Mouse (Mus musculus): ENCODE measurements around the gene Hoxa4. TPM values are rescaled to one million over a fixed set of nuclear protein-coding genes. Genes with fewer than 3 reads are reported as not detected.

Gene Hoxa4
- polyA plus RNA-seq, 2 experiments: 1.0 to 2.2 TPM

DNA sequence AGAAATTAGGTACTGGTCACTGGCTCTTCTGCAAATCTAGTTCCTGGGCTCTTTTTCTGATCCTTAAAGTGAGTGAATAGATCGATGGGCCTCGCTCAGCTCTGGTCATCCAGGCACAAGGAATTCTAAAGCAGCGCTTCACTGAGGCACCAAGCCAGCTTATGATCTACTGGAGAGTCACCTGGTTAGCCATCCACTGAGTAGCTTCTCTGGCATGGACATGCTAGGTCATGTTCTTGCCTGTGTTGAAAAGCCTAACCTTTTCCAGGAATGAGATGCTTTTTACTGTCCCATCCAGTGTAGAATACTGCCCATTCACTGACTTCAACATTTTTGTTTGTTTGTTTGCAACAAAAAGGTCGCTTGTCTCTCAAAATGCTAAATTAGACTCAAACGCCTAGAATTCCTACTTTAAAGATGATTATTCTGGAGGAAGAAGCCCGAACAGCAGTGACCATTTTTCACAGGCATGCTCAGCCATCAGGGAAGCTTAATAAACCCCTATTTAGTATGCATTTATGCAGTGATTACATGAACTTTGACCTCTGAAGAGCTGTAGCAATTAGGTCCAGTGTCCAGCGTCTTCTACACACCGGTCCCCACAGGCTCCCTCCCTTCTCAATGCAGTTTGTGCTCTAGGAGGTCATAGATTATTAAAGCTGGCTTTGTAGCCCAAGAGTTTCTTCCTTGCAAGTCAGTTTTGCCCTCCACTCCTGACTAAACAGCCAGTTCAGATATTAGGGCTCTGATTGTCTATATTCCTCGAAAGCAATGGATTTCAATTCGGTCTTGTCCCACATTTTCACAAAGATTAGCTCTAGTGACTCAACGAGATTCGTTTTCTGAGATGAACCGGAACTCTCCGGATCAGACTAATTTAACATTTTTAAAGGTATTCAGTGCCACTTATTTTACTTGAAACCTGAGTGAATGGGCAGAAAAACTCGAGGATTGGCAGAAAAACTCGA, 39.0 kb downstream of the Hoxa4 start:
- no peaks in the 10 kb centered on the region for H3K36me3 ChIP-seq (ENCODE audit: control insufficient read depth, insufficient read depth, low read length)
- no peaks in the 10 kb centered on the region for H3K4me1 ChIP-seq (ENCODE audit: control insufficient read depth, insufficient read depth, low read length)
- DNase-seq (ENCODE audit: low spot score) (no peak), ATAC-seq (ENCODE audit: low FRiP score, low read depth) (no peak)
- H3K27ac ChIP-seq (replicated peaks; ENCODE audit: low read depth, low read length): no peak overlapping the region
- no peak overlapping the region for H3K9ac ChIP-seq (ENCODE audit: low read depth, low read length, severe bottlenecking)
- no peak overlapping the region for H3K4me2 ChIP-seq (replicated peaks; ENCODE audit: low read depth, low read length, severe bottlenecking)
- H3K4me3 ChIP-seq (replicated peaks; ENCODE audit: low read length): no peak overlapping the region
- no peak for TF ChIP-seq POLR2A (IDR thresholded peaks at IDR 0.05; ENCODE audit: borderline replicate concordance, extremely low read depth, insufficient read depth, insufficient read length)
- no peaks in the 10 kb centered on the region for H3K9me3 ChIP-seq (ENCODE audit: control insufficient read depth, low read length)
- peaks cover 79% of the 10 kb centered on the region for H3K27me3 ChIP-seq (ENCODE audit: control insufficient read depth, insufficient read depth, low read length)
- WGBS: 19% methylated on average over 16 of the region's 16 CpGs

DNA sequence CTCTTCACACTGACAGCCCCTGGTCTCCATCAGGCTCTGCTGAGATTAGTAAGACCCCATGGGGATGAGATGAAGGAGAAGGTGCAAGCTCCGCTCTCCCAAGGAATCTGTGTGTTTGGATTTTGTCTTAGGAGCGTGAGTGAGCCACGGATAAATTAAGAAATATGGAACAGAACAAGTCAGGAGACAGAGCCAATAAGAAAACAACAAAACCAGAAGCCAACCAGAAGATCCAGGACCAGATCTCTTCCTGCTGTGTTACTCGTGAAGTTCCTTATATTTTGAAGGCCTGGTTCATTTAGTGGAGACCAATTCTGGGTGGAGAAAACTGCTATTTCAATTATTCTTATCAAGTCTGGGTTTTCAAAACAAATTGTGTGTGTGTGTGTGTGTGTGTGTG, 40.0 kb downstream of the Hoxa4 start:
- Histone ChIP-seq H3K4me2 (replicated peaks; ENCODE audit: low read depth, low read length, severe bottlenecking) (no peak overlapping the region), H3K4me1 (ENCODE audit: control insufficient read depth, insufficient read depth, low read length) (no peaks in the 10 kb centered on the region), H3K27me3 (ENCODE audit: control insufficient read depth, insufficient read depth, low read length) (peaks cover 69% of the 10 kb centered on the region), H3K9me3 (ENCODE audit: control insufficient read depth, low read length) (no peaks in the 10 kb centered on the region), H3K27ac (replicated peaks; ENCODE audit: low read depth, low read length) (no peak overlapping the region), H3K4me3 (replicated peaks; ENCODE audit: low read length) (no peak overlapping the region), H3K36me3 (ENCODE audit: control insufficient read depth, insufficient read depth, low read length) (no peaks in the 10 kb centered on the region), H3K9ac (ENCODE audit: low read depth, low read length, severe bottlenecking) (no peak overlapping the region)
- TF ChIP-seq POLR2A (IDR thresholded peaks at IDR 0.05; ENCODE audit: borderline replicate concordance, extremely low read depth, insufficient read depth, insufficient read length): no peak
- no peak for ATAC-seq (ENCODE audit: low FRiP score, low read depth)
- WGBS: 27% methylated on average over 4 of the region's 4 CpGs
- DNase-seq (ENCODE audit: low spot score): no peak

DNA sequence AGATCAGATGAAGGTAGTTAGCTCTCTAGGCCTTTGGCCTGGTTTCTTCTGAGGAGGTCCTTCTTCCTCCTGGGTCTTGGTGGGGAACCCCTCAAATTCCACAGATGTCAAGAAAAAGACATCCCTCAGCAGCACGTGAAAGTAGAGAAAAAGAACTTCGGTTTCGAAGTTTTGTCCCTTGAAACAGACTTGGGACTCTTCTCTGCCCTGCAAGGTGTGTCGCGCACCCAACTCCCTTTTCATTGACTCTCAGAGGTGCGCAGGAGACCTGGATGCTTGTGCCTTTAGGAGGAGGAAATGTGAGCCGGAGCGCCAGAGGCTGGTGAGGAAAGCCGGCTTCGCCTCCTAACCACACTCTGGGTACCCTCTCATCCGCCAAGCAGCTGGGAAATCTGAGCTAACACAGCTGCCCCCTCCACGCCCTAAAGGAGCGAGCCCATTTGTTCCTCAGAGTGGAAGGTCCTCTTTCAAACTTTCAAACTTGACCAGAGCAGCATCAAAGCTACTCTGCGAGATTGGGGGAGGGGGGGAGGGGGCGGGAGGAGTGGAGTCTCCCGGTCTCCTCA, 41.1 kb downstream of the Hoxa4 start:
- 7% methylated on average over 16 of the region's 16 CpGs for WGBS
- DNase-seq (ENCODE audit: low spot score) (no peak), ATAC-seq (ENCODE audit: low FRiP score, low read depth) (no peak)
- Histone ChIP-seq H3K36me3 (ENCODE audit: control insufficient read depth, insufficient read depth, low read length) (no peaks in the 10 kb centered on the region), H3K9me3 (ENCODE audit: control insufficient read depth, low read length) (no peaks in the 10 kb centered on the region), H3K27ac (replicated peaks; ENCODE audit: low read depth, low read length) (no peak overlapping the region), H3K27me3 (ENCODE audit: control insufficient read depth, insufficient read depth, low read length) (peaks cover 58% of the 10 kb centered on the region), H3K4me2 (replicated peaks; ENCODE audit: low read depth, low read length, severe bottlenecking) (0 out of 2 replicates have a peak overlapping the region, but pooled peaks have one; percentile 14), H3K4me3 (replicated peaks; ENCODE audit: low read length) (no peak overlapping the region), H3K9ac (ENCODE audit: low read depth, low read length, severe bottlenecking) (no peak overlapping the region), H3K4me1 (ENCODE audit: control insufficient read depth, insufficient read depth, low read length) (no peaks in the 10 kb centered on the region)
- TF ChIP-seq POLR2A (IDR thresholded peaks at IDR 0.05; ENCODE audit: borderline replicate concordance, extremely low read depth, insufficient read depth, insufficient read length): no peak

MicroRNAs within 50 kb of the gene (microRNA counts, 519-probe panel; counts per million panel counts)
- 4,989 counts per million, percentile 95 among the panel's probes with 10 or more counts for microRNA mmu-miR-196b

Small RNA genes lying within 50 kb of the gene (microRNA-seq; reads per million reads assigned to microRNA genes)
- 52,235 reads per million, percentile 99 among the genes with 10 or more reads in this experiment for gene Mir196b

Other genes starting within 250 kb of the Hoxa4 start
- 11.0 and 14.4 TPM in 2 replicates for gene Skap2, start 179.2 kb downstream of the Hoxa4 start, polyA plus RNA-seq (2012; rRNA removed)
- 18.3 and 23.0 TPM in 2 replicates for gene Skap2, start 179.2 kb downstream of the Hoxa4 start, polyA plus RNA-seq (2014; fragmentation: Nextera tagmentation; extraction: Ambion mirVana)
- gene Hoxa1, start 33.4 kb downstream of the Hoxa4 start, polyA plus RNA-seq (2012; rRNA removed): 1.4 and 1.6 TPM in 2 replicates
- 1.4 and 1.7 TPM in 2 replicates for gene Hoxa1, start 33.4 kb downstream of the Hoxa4 start, polyA plus RNA-seq (2014; fragmentation: Nextera tagmentation; extraction: Ambion mirVana)
- 3.1 and 3.6 TPM in 2 replicates for gene Hoxa2, start 26.9 kb downstream of the Hoxa4 start, polyA plus RNA-seq (2012; rRNA removed)
- gene Hoxa2, start 26.9 kb downstream of the Hoxa4 start, polyA plus RNA-seq (2014; fragmentation: Nextera tagmentation; extraction: Ambion mirVana): 0.80 and 1.0 TPM in 2 replicates
- 0.27 and 0.44 TPM in 2 replicates for gene 5730596B20Rik, start 14.3 kb downstream of the Hoxa4 start, polyA plus RNA-seq (2012; rRNA removed)
- 0.29 and 0.70 TPM in 2 replicates for gene 5730596B20Rik, start 14.3 kb downstream of the Hoxa4 start, polyA plus RNA-seq (2014; fragmentation: Nextera tagmentation; extraction: Ambion mirVana)
- 11.0 and 12.3 TPM in 2 replicates for gene Hoxa5, start 12.8 kb upstream of the Hoxa4 start, polyA plus RNA-seq (2012; rRNA removed)
- gene Hoxa5, start 12.8 kb upstream of the Hoxa4 start, polyA plus RNA-seq (2014; fragmentation: Nextera tagmentation; extraction: Ambion mirVana): 3.4 and 3.8 TPM in 2 replicates
- gene Hoxa6, start 17.0 kb upstream of the Hoxa4 start, polyA plus RNA-seq (2012; rRNA removed): 3.9 and 4.3 TPM in 2 replicates
- gene Hoxa6, start 17.0 kb upstream of the Hoxa4 start, polyA plus RNA-seq (2014; fragmentation: Nextera tagmentation; extraction: Ambion mirVana): 0.66 and 0.94 TPM in 2 replicates
- gene Hoxa3, start 21.6 kb upstream of the Hoxa4 start, polyA plus RNA-seq (2012; rRNA removed): 12.0 and 15.9 TPM in 2 replicates
- gene Hoxa3, start 21.6 kb upstream of the Hoxa4 start, polyA plus RNA-seq (2014; fragmentation: Nextera tagmentation; extraction: Ambion mirVana): 2.7 and 3.4 TPM in 2 replicates
- 3.2 and 4.6 TPM in 2 replicates for gene Gm28308, start 21.6 kb upstream of the Hoxa4 start, polyA plus RNA-seq (2012; rRNA removed)
- 1.1 TPM in 1 of 2 replicates, not detected in the other for gene Gm28308, start 21.6 kb upstream of the Hoxa4 start, polyA plus RNA-seq (2014; fragmentation: Nextera tagmentation; extraction: Ambion mirVana)
- 15.8 and 17.0 TPM in 2 replicates for gene Hoxa7, start 30.1 kb upstream of the Hoxa4 start, polyA plus RNA-seq (2012; rRNA removed)
- 8.9 and 10.1 TPM in 2 replicates for gene Hoxa7, start 30.1 kb upstream of the Hoxa4 start, polyA plus RNA-seq (2014; fragmentation: Nextera tagmentation; extraction: Ambion mirVana)
- gene Hoxa9, start 39.3 kb upstream of the Hoxa4 start, polyA plus RNA-seq (2012; rRNA removed): 107 and 134 TPM in 2 replicates
- gene Hoxa9, start 39.3 kb upstream of the Hoxa4 start, polyA plus RNA-seq (2014; fragmentation: Nextera tagmentation; extraction: Ambion mirVana): 39.0 and 45.2 TPM in 2 replicates
- gene Hoxa10, start 49.1 kb upstream of the Hoxa4 start, polyA plus RNA-seq (2012; rRNA removed): 111 and 136 TPM in 2 replicates
- 117 and 149 TPM in 2 replicates for gene Hoxa10, start 49.1 kb upstream of the Hoxa4 start, polyA plus RNA-seq (2014; fragmentation: Nextera tagmentation; extraction: Ambion mirVana)
- 32.6 and 41.2 TPM in 2 replicates for gene Hoxa11, start 54.1 kb upstream of the Hoxa4 start, polyA plus RNA-seq (2012; rRNA removed)
- gene Hoxa11, start 54.1 kb upstream of the Hoxa4 start, polyA plus RNA-seq (2014; fragmentation: Nextera tagmentation; extraction: Ambion mirVana): 31.1 and 39.0 TPM in 2 replicates
- 26.0 and 37.6 TPM in 2 replicates for gene Hoxa13, start 69.1 kb upstream of the Hoxa4 start, polyA plus RNA-seq (2012; rRNA removed)
- gene Hoxa13, start 69.1 kb upstream of the Hoxa4 start, polyA plus RNA-seq (2014; fragmentation: Nextera tagmentation; extraction: Ambion mirVana): 16.0 and 24.1 TPM in 2 replicates
- gene Evx1, start 121.7 kb upstream of the Hoxa4 start, polyA plus RNA-seq (2012; rRNA removed): 0.64 and 0.93 TPM in 2 replicates
- gene Evx1, start 121.7 kb upstream of the Hoxa4 start, polyA plus RNA-seq (2014; fragmentation: Nextera tagmentation; extraction: Ambion mirVana): 0.18 and 0.44 TPM in 2 replicates